11 mouse cellular contexts compared by ENCODE assay signal in genomic region chrX:38402004-38402403, GRCm38 (mm10). TPM values are rescaled to one million over a fixed set of nuclear protein-coding genes. Genes with fewer than 3 reads are reported as not detected.
A peak's percentile ranks its signal among the peaks of the same experiment; 100 is the strongest.
DNase-seq lines count a peak whose midpoint lies in the region; ATAC-seq and TF ChIP-seq lines count a peak whose summit lies in the region.
"Had no signal": no experiment of that assay in that cellular context is flagged by ENCODE, and none has a peak within 500 bp of the region (broad histone marks: within the 10 kb centered on the region; RNA-seq: fewer than 3 reads in every experiment).

No protein-coding gene starts in this region.

- ATAC-seq in intestine, embryonic 15.5 days: peak; percentile 43; the same call in 1 of the 2 replicates
- ATAC-seq in lung, postnatal 0 days: peak; percentile 78
- no peak for ATAC-seq in midbrain, embryonic 16.5 days

- no peak overlapping the region for H3K9ac ChIP-seq in intestine, embryonic 15.5 days
- H3K9ac ChIP-seq in lung, postnatal 0 days (replicated peaks; ENCODE audit: low read depth): no peak overlapping the region
- H3K9ac ChIP-seq in midbrain, embryonic 16.5 days (ENCODE audit: low read depth, low read length): no peak overlapping the region

- DNase-seq in adrenal gland, postnatal 10 days: peak; percentile 5
- no peak for DNase-seq in adrenal gland, adult 18-20 months (ENCODE audit: low spot score in 2 of 2)
- DNase-seq in kidney, adult 8-10 months: peak; percentile 32 to 38
- DNase-seq in kidney, adult 18-20 months: no peak
- DNase-seq in lung, postnatal 0 days (ENCODE audit: low spot score): peak; percentile 54
- DNase-seq in neural tube, embryonic 10.5 days (ENCODE audit: extremely low spot score, low spot score): no peak
- DNase-seq: B cell, adult 2 months; right cerebral cortex, adult 18-20 months had no signal

- no peak overlapping the region for H3K27ac ChIP-seq in intestine, embryonic 15.5 days
- H3K27ac ChIP-seq in lung, postnatal 0 days (ENCODE audit: low read length): no peak overlapping the region
- no peak overlapping the region for H3K27ac ChIP-seq in midbrain, embryonic 16.5 days (ENCODE audit: low read length)
- H3K27ac ChIP-seq: heart, adult 2 months had no signal

- WGBS in intestine, embryonic 15.5 days: 39% methylated on average over 6 of the region's 6 CpGs
- WGBS in lung, postnatal 0 days: 29% methylated on average over 6 of the region's 6 CpGs
- WGBS in midbrain, embryonic 16.5 days: 71% methylated on average over 6 of the region's 6 CpGs

- H3K4me3 ChIP-seq in intestine, embryonic 15.5 days (replicated peaks): no peak overlapping the region
- no peak overlapping the region for H3K4me3 ChIP-seq in lung, postnatal 0 days (ENCODE audit: low read depth, low read length)
- no peak overlapping the region for H3K4me3 ChIP-seq in midbrain, embryonic 16.5 days (ENCODE audit: low read depth, low read length)
- H3K4me3 ChIP-seq: heart, adult 2 months had no signal

- no peaks in the 10 kb centered on the region for H3K27me3 ChIP-seq in intestine, embryonic 15.5 days (replicated peaks)
- H3K27me3 ChIP-seq in lung, postnatal 0 days (replicated peaks; ENCODE audit: insufficient read depth, low read length): no peaks in the 10 kb centered on the region
- no peaks in the 10 kb centered on the region for H3K27me3 ChIP-seq in midbrain, embryonic 16.5 days (ENCODE audit: control insufficient read depth, insufficient read depth, low read depth, low read length)

- no peak overlapping the region for H3K4me2 ChIP-seq in intestine, embryonic 15.5 days (replicated peaks)
- H3K4me2 ChIP-seq in lung, postnatal 0 days (replicated peaks; ENCODE audit: low read depth, low read length): no peak overlapping the region
- H3K4me2 ChIP-seq in midbrain, embryonic 16.5 days (ENCODE audit: low read length): no peak overlapping the region

- no peaks in the 10 kb centered on the region for H3K36me3 ChIP-seq in intestine, embryonic 15.5 days
- H3K36me3 ChIP-seq in lung, postnatal 0 days (ENCODE audit: insufficient read depth, low read length): no peaks in the 10 kb centered on the region
- H3K36me3 ChIP-seq in midbrain, embryonic 16.5 days (ENCODE audit: control insufficient read depth, insufficient read depth, low read length): no peaks in the 10 kb centered on the region

- TF ChIP-seq CTCF in lung, postnatal 0 days (IDR thresholded peaks at IDR 0.05): no peak

- no peaks in the 10 kb centered on the region for H3K4me1 ChIP-seq in intestine, embryonic 15.5 days (replicated peaks)
- no peaks in the 10 kb centered on the region for H3K4me1 ChIP-seq in lung, postnatal 0 days (ENCODE audit: insufficient read depth, low read depth, low read length)
- H3K4me1 ChIP-seq in midbrain, embryonic 16.5 days (ENCODE audit: control insufficient read depth, insufficient read depth, low read length): no peaks in the 10 kb centered on the region; the same call in 1 of the 2 replicates

- TF ChIP-seq EP300 in lung, postnatal 0 days (IDR thresholded peaks at IDR 0.05): peak; percentile 67

- no peaks in the 10 kb centered on the region for H3K9me3 ChIP-seq in intestine, embryonic 15.5 days
- H3K9me3 ChIP-seq in lung, postnatal 0 days (ENCODE audit: low read length): no peaks in the 10 kb centered on the region
- no peaks in the 10 kb centered on the region for H3K9me3 ChIP-seq in midbrain, embryonic 16.5 days (replicated peaks; ENCODE audit: control insufficient read depth, low read length, poor library complexity, severe bottlenecking)

RNA-seq across cellular contexts. Expression of gene Lamp2, which starts 54.2 kb away (rescaled TPM):
- 100 to 1,000 TPM; 166 to 197 TPM for total RNA-seq in adrenal gland, postnatal 10 days (2021)
- total RNA-seq in adrenal gland, adult 18-20 months (2021): 100 to 1,000 TPM; 213 to 242 TPM
- 149 and 158 TPM in 2 replicates for polyA plus RNA-seq in intestine, embryonic 15.5 days (2015; fragmentation: Nextera tagmentation; extraction: Ambion mirVana)
- 243 and 250 TPM in 2 replicates for polyA plus RNA-seq in lung, postnatal 0 days (2015; fragmentation: Nextera tagmentation; extraction: Ambion mirVana)
- 51.9 and 55.4 TPM in 2 replicates for polyA plus RNA-seq in midbrain, embryonic 16.5 days (2015; fragmentation: Nextera tagmentation; extraction: Ambion mirVana)

Comparison
In these comparisons a context has a peak if more than half of its experiments do, and no peak if none do; other contexts are left out.
1. DNase-seq: peak in adrenal gland, postnatal 10 days (single experiment), kidney, adult 8-10 months (2 of 2) and lung, postnatal 0 days (single experiment); none in adrenal gland, adult 18-20 months (0 of 2), kidney, adult 18-20 months (single experiment) and neural tube, embryonic 10.5 days (single experiment).